Mouse (Mus musculus) bone marrow macrophage, adult 2 months (primary cell): ENCODE data around the gene Chst11. TPM values are rescaled to one million over a fixed set of nuclear protein-coding genes. Genes with fewer than 3 reads are reported as not detected.
"Not testable (repeated sequence)": the region's sequence is repeated elsewhere in the genome, so short reads cannot be mapped to it uniquely, and the experiment has no call there.

Experiments
- H3K27ac ChIP-seq: 2 replicates; pipeline ENCODE4 v1.5.1; 2012; ENCODE audit warnings: low read depth, low read length; ENCODE audit not compliant: insufficient read depth
- H3K4me1 ChIP-seq: 2 replicates; pipeline ENCODE4 v1.6.1; 2012; ENCODE audit warnings: low read length; ENCODE audit not compliant: control insufficient read depth, insufficient read depth
- H3K4me3 ChIP-seq: 2 replicates; pipeline ENCODE4 v1.5.1; 2012; ENCODE audit warnings: mild to moderate bottlenecking, low read length, moderate library complexity; ENCODE audit not compliant: insufficient read depth
- CTCF ChIP-seq: IDR thresholded peaks from 2 replicates; pipeline ENCODE4 v1.5.1; 2012; ENCODE audit warnings: low read depth, mild to moderate bottlenecking, low read length, moderate library complexity
- POLR2A ChIP-seq: IDR thresholded peaks from 2 replicates; pipeline ENCODE4 v1.6.1; 2012; ENCODE audit warnings: mild to moderate bottlenecking, low read depth, low read length, borderline replicate concordance
- polyA plus RNA-seq: library from polyadenylated mRNA; stranded (reverse); fragments of >200 nt; gene quantifications from 2 replicates; pipeline ENCODE4 v1.2.4, GENCODE M21; 2012; ENCODE audit not compliant: missing spikeins, insufficient read depth, insufficient read length

Gene Chst11
- polyA plus RNA-seq, 1 experiment: 0.88 TPM

GRCm38 (mm10) chr10:83114564-83114963 is 129.3 kb downstream of the Chst11 start:
- Histone ChIP-seq H3K4me1 (0 out of 2 replicates have a peak, but pooled peaks cover 2% of the 10 kb centered on the region), H3K4me3 (no peak overlapping the region), H3K27ac (no peak overlapping the region)
- TF ChIP-seq CTCF (no peak), POLR2A (no peak)

GRCm38 (mm10) chr10:83116889-83117288 is 131.6 kb downstream of the Chst11 start:
- TF ChIP-seq CTCF (no peak), POLR2A (no peak)
- Histone ChIP-seq H3K4me3 (no peak overlapping the region), H3K27ac (no peak overlapping the region), H3K4me1 (0 out of 2 replicates have a peak, but pooled peaks cover 2% of the 10 kb centered on the region)

- H3K4me1 ChIP-seq: 0 out of 2 replicates have a peak, but pooled peaks cover 2% of the 10 kb centered on the region
- TF ChIP-seq POLR2A: no peak
- TF ChIP-seq CTCF: no peak
These were observed 132.6 kb downstream of the Chst11 start for GRCm38 (mm10) chr10:83117851-83118250.

GRCm38 (mm10) chr10:83118613-83119012 is 133.3 kb downstream of the Chst11 start:
- Histone ChIP-seq H3K4me3 (no peak overlapping the region), H3K27ac (no peak overlapping the region), H3K4me1 (0 out of 2 replicates have a peak, but pooled peaks cover 2% of the 10 kb centered on the region)
- TF ChIP-seq POLR2A (no peak), CTCF (no peak)

More at GRCm38 (mm10) chr10:83117851-83118250, 132.6 kb downstream of the Chst11 start:
- Histone ChIP-seq H3K27ac (no peak overlapping the region), H3K4me3 (no peak overlapping the region)

- H3K27ac ChIP-seq: no peak overlapping the region
- 0 out of 2 replicates have a peak, but pooled peaks cover 2% of the 10 kb centered on the region for H3K4me1 ChIP-seq
- no peak for TF ChIP-seq CTCF
- no peak for TF ChIP-seq POLR2A
- H3K4me3 ChIP-seq: no peak overlapping the region
These were observed 133.7 kb downstream of the Chst11 start for GRCm38 (mm10) chr10:83119016-83119415.

- not testable (repeated sequence) for H3K4me3 ChIP-seq, H3K27ac ChIP-seq, H3K4me1 ChIP-seq
These were observed 134.2 kb downstream of the Chst11 start for GRCm38 (mm10) chr10:83119461-83119860.

- Histone ChIP-seq H3K4me3 (no peak overlapping the region), H3K27ac (no peak overlapping the region), H3K4me1 (0 out of 2 replicates have a peak, but pooled peaks cover 2% of the 10 kb centered on the region)
- TF ChIP-seq POLR2A (no peak), CTCF (no peak)
These were observed 134.6 kb downstream of the Chst11 start for GRCm38 (mm10) chr10:83119909-83120308.

- no peak for TF ChIP-seq CTCF
- TF ChIP-seq POLR2A: no peak
- H3K27ac ChIP-seq: no peak overlapping the region
These were observed 135.6 kb downstream of the Chst11 start for GRCm38 (mm10) chr10:83120938-83121337.

GRCm38 (mm10) chr10:83124560-83124959 is 139.3 kb downstream of the Chst11 start:
- Histone ChIP-seq H3K4me1 (no peaks in the 10 kb centered on the region), H3K4me3 (no peak overlapping the region), H3K27ac (no peak overlapping the region)
- no peak for TF ChIP-seq CTCF
- no peak for TF ChIP-seq POLR2A

More at GRCm38 (mm10) chr10:83120938-83121337, 135.6 kb downstream of the Chst11 start:
- Histone ChIP-seq H3K4me3 (no peak overlapping the region), H3K4me1 (0 out of 2 replicates have a peak, but pooled peaks cover 2% of the 10 kb centered on the region)

- no peak overlapping the region for H3K4me3 ChIP-seq
- H3K4me1 ChIP-seq: no peaks in the 10 kb centered on the region
- TF ChIP-seq POLR2A: no peak
- no peak for TF ChIP-seq CTCF
- H3K27ac ChIP-seq: no peak overlapping the region
These were observed 141.1 kb downstream of the Chst11 start for GRCm38 (mm10) chr10:83126447-83126846.

- H3K4me1 ChIP-seq: no peaks in the 10 kb centered on the region
- no peak overlapping the region for H3K27ac ChIP-seq
- no peak overlapping the region for H3K4me3 ChIP-seq
- TF ChIP-seq POLR2A (no peak), CTCF (no peak)
These were observed 143.1 kb downstream of the Chst11 start for GRCm38 (mm10) chr10:83128435-83128834.
